Mouse (Mus musculus) heart, embryonic 14.5 days (tissue): ENCODE data around the gene Pde11a. TPM values are rescaled to one million over a fixed set of nuclear protein-coding genes. Genes with fewer than 3 reads are reported as not detected.

Experiments used
- ATAC-seq: fragments of 200-750 bp; cut with Nextera tagmentation; 2 replicates; pipeline ENCODE4 v1.8.0; 2017; ENCODE audit warnings: low read depth, moderate TSS enrichment; ENCODE audit not compliant: insufficient number of reproducible peaks, insufficient read depth, low FRiP score
- H3K27ac ChIP-seq, 2 experiments: fragments of 200-500 bp in 1 of 2; fragments of 300-500 bp in 1 of 2; sonication (generic) in 1 of 2; replicated peaks in 1 of 2; 2 replicates each; pipeline ENCODE4 v1.5.1; 2012 to 2014; ENCODE audit warnings: low read depth in 2 of 2, low read length in 2 of 2, control low read depth in 1 of 2, mild to moderate bottlenecking in 1 of 2, mixed read lengths in 1 of 2; ENCODE audit not compliant: control insufficient read depth in 1 of 2, insufficient read depth in 1 of 2
- H3K27me3 ChIP-seq: fragments of 300-500 bp; sonication (generic); 2 replicates; pipeline ENCODE4 v1.6.1; 2014; ENCODE audit warnings: mild to moderate bottlenecking, low read length, control low read depth; ENCODE audit not compliant: control insufficient read depth, insufficient read depth
- H3K36me3 ChIP-seq: fragments of 300-500 bp; sonication (generic); 2 replicates; pipeline ENCODE4 v1.6.1; 2014; ENCODE audit warnings: mild to moderate bottlenecking, control low read depth, low read length, mixed read lengths; ENCODE audit not compliant: control insufficient read depth, insufficient read depth
- H3K4me1 ChIP-seq, 2 experiments: fragments of 200-500 bp in 1 of 2; fragments of 300-500 bp in 1 of 2; sonication (generic) in 1 of 2; 2 replicates each; pipeline ENCODE4 v1.6.1; 2012 to 2014; ENCODE audit warnings: low read length in 2 of 2, control low read depth in 1 of 2, mixed read lengths in 1 of 2; ENCODE audit not compliant: control insufficient read depth in 2 of 2, insufficient read depth in 2 of 2
- H3K4me2 ChIP-seq: fragments of 300-500 bp; sonication (generic); 2 replicates; pipeline ENCODE4 v1.6.1; 2014; ENCODE audit warnings: mild to moderate bottlenecking, low read length
- H3K4me3 ChIP-seq, 2 experiments: fragments of 200-500 bp in 1 of 2; fragments of 300-500 bp in 1 of 2; sonication (generic) in 1 of 2; 2 replicates each; pipeline ENCODE4 v1.5.1; 2012 to 2014; ENCODE audit warnings: low read length in 2 of 2, mild to moderate bottlenecking in 2 of 2, control low read depth in 1 of 2, low read depth in 1 of 2, moderate library complexity in 1 of 2; ENCODE audit not compliant: control insufficient read depth in 1 of 2, insufficient read depth in 1 of 2
- H3K9ac ChIP-seq: fragments of 300-500 bp; sonication (generic); 2 replicates; pipeline ENCODE4 v1.6.1; 2014; ENCODE audit warnings: mild to moderate bottlenecking, low read length
- H3K9me3 ChIP-seq: fragments of 300-500 bp; sonication (generic); 2 replicates; pipeline ENCODE4 v1.6.1; 2016; ENCODE audit warnings: low read length, control low read depth; ENCODE audit not compliant: control insufficient read depth
- WGBS: fragments of 180-500 bp; shearing (Covaris S2); extraction: QIAGEN DNeasy Blood & Tissue Kit; methylation state at CpG from one replicate; pipeline ENCODE4 v1.1.7; 2014; 5-methylcytosine and 5-hydroxymethylcytosine counted together
- polyA plus RNA-seq: library from polyadenylated mRNA; unstranded; fragments of >200 nt; fragmentation: Nextera tagmentation; extraction: Ambion mirVana; gene quantifications from 2 replicates; pipeline ENCODE4 v1.2.1, GENCODE M21; 2014

Pde11a gene
- polyA plus RNA-seq, 1 experiment from 2014 or later = 0.08 TPM

DNA sequence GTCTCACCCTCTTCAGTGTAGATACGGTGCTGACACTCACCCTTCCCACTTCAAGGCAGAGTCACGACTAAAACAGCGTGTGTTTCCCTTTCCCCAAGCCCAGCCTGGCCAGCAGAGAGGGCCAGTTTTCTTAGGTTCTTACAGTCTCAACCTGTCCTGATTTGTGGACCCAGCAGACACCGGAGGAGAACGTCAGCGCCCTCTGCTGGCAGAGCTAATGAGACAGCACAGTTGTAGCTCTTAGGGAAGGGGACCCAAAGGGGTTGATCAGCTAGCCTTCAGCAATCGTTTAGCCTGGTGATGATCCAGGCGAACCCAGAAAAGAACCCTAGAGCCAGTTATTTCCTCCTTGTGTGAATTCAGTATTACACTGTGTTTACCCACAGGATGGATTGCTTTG, 337.2 kb downstream of the Pde11a start:
- H3K36me3 ChIP-seq = no peaks in the 10 kb centered on the region
- no peaks in the 10 kb centered on the region for H3K9me3 ChIP-seq
- WGBS = 27% methylated on average over 8 of the region's 8 CpGs
- no peak for ATAC-seq
- H3K27ac ChIP-seq = no peak overlapping the region
- no peak overlapping the region for H3K4me3 ChIP-seq
- H3K9ac ChIP-seq = no peak overlapping the region
- peaks cover 18 to 22% of the 10 kb centered on the region in 2 experiments for H3K4me1 ChIP-seq
- no peak overlapping the region for H3K4me2 ChIP-seq
- H3K27me3 ChIP-seq = no peaks in the 10 kb centered on the region

GRCm38 (mm10) chr2:75999636-76000035, 338.9 kb downstream of the Pde11a start:
- Histone ChIP-seq H3K27ac (0 out of 4 replicates have a peak overlapping the region, but pooled peaks have one; percentile 3 to 9), H3K9me3 (no peaks in the 10 kb centered on the region), H3K36me3 (no peaks in the 10 kb centered on the region), H3K9ac (no peak overlapping the region), H3K4me1 (peaks cover 18 to 22% of the 10 kb centered on the region in 2 experiments), H3K4me3 (no peak overlapping the region), H3K27me3 (no peaks in the 10 kb centered on the region), H3K4me2 (no peak overlapping the region)
- 34% methylated on average over 12 of the region's 12 CpGs for WGBS
- no peak for ATAC-seq

GRCm38 (mm10) chr2:75998692-75999091, 339.9 kb downstream of the Pde11a start:
- H3K4me2 ChIP-seq = no peak overlapping the region
- no peak overlapping the region for H3K9ac ChIP-seq
- 36% methylated on average over 8 of the region's 8 CpGs for WGBS
- no peaks in the 10 kb centered on the region for H3K9me3 ChIP-seq
- no peaks in the 10 kb centered on the region for H3K36me3 ChIP-seq
- H3K4me3 ChIP-seq = no peak overlapping the region
- no peaks in the 10 kb centered on the region for H3K27me3 ChIP-seq
- H3K27ac ChIP-seq = no peak overlapping the region
- H3K4me1 ChIP-seq = peaks cover 18 to 22% of the 10 kb centered on the region in 2 experiments
- no peak for ATAC-seq

GRCm38 (mm10) chr2:75997726-75998125, 340.8 kb downstream of the Pde11a start:
- Histone ChIP-seq H3K9me3 (no peaks in the 10 kb centered on the region), H3K27me3 (no peaks in the 10 kb centered on the region), H3K4me1 (peaks cover 18 to 22% of the 10 kb centered on the region in 2 experiments), H3K4me3 (no peak overlapping the region), H3K9ac (no peak overlapping the region), H3K27ac (no peak overlapping the region), H3K36me3 (no peaks in the 10 kb centered on the region), H3K4me2 (no peak overlapping the region)
- 14% methylated on average over 12 of the region's 12 CpGs for WGBS
- ATAC-seq = no peak; the same call in 1 of the 2 replicates

- Histone ChIP-seq H3K27me3 (no peaks in the 10 kb centered on the region), H3K9me3 (no peaks in the 10 kb centered on the region)
- 89% methylated on average over 11 of the region's 11 CpGs for WGBS
Measured at GRCm38 (mm10) chr2:75994841-75995240, 343.7 kb downstream of the Pde11a start.

DNA sequence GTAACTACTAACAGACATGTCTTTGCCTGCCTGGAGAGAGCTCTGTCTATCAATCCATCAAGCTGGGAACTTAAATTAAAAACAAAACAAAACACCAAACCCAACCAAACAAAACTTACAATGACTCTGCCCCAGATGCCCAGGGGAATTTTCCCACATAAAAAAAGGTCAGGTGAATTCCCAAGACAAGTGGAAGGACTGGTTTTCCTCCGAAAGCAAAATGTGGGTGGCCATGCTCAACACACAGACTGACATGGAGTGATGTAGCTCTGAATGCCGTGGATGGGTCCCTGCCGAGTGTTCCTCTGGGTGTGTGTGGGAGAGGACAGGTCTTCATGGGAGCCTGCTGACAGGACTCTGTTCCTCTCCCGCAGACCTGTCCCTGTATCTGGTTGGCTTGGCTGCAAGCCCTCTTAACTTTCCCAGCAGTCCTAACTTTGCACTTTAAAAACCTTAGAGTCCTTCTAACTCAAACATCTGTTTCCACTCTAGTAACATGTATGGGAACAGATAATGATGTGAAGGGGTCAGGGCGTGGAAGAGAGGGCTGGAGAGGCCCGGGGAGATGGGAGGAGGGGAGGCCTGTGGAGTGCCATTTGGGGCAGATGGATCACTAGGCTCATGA, 346.9 kb downstream of the Pde11a start:
- peaks cover 8 to 12% of the 10 kb centered on the region in 2 experiments for H3K4me1 ChIP-seq
- H3K4me3 ChIP-seq = no peak overlapping the region
- H3K9ac ChIP-seq = no peak overlapping the region
- 0 out of 2 replicates have a peak, but pooled peaks have one; percentile 47 for ATAC-seq
- H3K9me3 ChIP-seq = no peaks in the 10 kb centered on the region
- no peaks in the 10 kb centered on the region for H3K36me3 ChIP-seq
- no peaks in the 10 kb centered on the region for H3K27me3 ChIP-seq
- WGBS = 23% methylated on average over 6 of the region's 6 CpGs
- H3K4me2 ChIP-seq = peak overlapping the region; percentile 42
- H3K27ac ChIP-seq = 0 out of 4 replicates have a peak overlapping the region, but pooled peaks of 1 of the 2 experiments have one; percentile 19

More at GRCm38 (mm10) chr2:75994841-75995240, 343.7 kb downstream of the Pde11a start:
- Histone ChIP-seq H3K9ac (no peak overlapping the region), H3K27ac (no peak overlapping the region), H3K4me2 (no peak overlapping the region), H3K4me1 (peaks cover 25 to 30% of the 10 kb centered on the region in 2 experiments), H3K36me3 (no peaks in the 10 kb centered on the region), H3K4me3 (no peak overlapping the region)
- no peak for ATAC-seq

DNA sequence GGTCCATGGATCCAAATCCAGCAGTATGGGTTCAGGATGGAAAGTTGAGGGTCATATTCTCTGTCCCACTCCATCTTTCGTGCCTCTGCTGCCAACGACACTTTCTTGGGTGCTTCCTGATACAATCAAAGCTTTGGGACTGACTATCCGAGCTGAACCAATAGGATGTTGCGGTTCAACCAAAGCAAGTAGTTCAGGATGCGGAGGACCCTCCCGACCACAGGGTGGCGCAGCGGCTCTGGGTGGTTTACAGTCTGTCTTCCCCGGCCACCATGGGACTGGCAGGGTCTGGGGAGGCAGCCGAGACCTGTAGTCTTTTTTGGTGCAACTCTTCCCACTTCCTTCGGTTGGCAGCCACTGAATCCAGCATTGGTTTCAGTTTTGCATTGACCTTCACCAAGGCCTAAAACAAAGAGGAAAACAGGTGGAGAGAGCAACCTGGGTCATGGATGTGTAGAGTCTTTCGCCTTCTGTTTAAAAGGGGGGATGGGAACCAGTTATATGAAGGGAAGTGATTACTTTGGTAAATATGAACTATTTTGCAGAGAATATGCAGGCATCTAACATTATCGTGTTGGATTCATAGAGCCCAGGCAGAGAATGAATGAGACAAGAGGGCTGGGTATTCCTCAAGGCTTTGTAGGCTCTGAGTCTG, 347.6 kb downstream of the Pde11a start:
- Histone ChIP-seq H3K9ac (no peak overlapping the region), H3K27me3 (no peaks in the 10 kb centered on the region), H3K4me2 (peak overlapping the region; percentile 42), H3K36me3 (no peaks in the 10 kb centered on the region), H3K4me3 (no peak overlapping the region), H3K27ac (0 out of 4 replicates have a peak overlapping the region, but pooled peaks of 1 of the 2 experiments have one; percentile 19), H3K4me1 (peaks cover 8 to 12% of the 10 kb centered on the region in 2 experiments), H3K9me3 (no peaks in the 10 kb centered on the region)
- 39% methylated on average over 13 of the region's 13 CpGs for WGBS
- ATAC-seq = no peak; the same call in 1 of the 2 replicates
